Mouse (Mus musculus): ENCODE results near the gene Olfr1026.

Gene Olfr1026

GRCm38 (mm10) chr2:85921258-85921657 is at the start of gene Olfr1026:
Olfr1026 (plus strand) TSS chr2:85921558.
- DNase-seq (ENCODE audit: low spot score in 2 of 2): no peak

GRCm38 (mm10) chr2:85885340-85885739 is 36.0 kb upstream of the Olfr1026 start, which contains the start of gene Olfr1023:
Olfr1023 (plus strand) TSS chr2:85885640.
- no peak for DNase-seq (ENCODE audit: low spot score in 2 of 2)

GRCm38 (mm10) chr2:85904952-85905351 is 16.4 kb upstream of the Olfr1026 start, which contains the start of gene Olfr1024:
Olfr1024 (minus strand) TSS chr2:85905052.
- DNase-seq (ENCODE audit: low spot score in 2 of 2): no peak

- no peak for DNase-seq (ENCODE audit: low spot score in 2 of 2)
Observed at GRCm38 (mm10) chr2:85913197-85913596, 8.2 kb upstream of the Olfr1026 start.

- DNase-seq (ENCODE audit: low spot score in 2 of 2): no peak
Observed at GRCm38 (mm10) chr2:85914893-85915292, 6.5 kb upstream of the Olfr1026 start, which contains the start of gene Olfr1025-ps1. Olfr1025-ps1 (plus strand) TSS chr2:85915193.

- no peak for DNase-seq (ENCODE audit: low spot score in 2 of 2)
Observed at GRCm38 (mm10) chr2:85950137-85950536, 28.8 kb downstream of the Olfr1026 start, which contains the start of gene Olfr1028. Olfr1028 (plus strand) TSS chr2:85950437.

GRCm38 (mm10) chr2:85973595-85973994 is 52.2 kb downstream of the Olfr1026 start, which contains the start of gene Olfr1029:
Olfr1029 (plus strand) TSS chr2:85973895.
- DNase-seq (ENCODE audit: low spot score in 2 of 2): no peak
